Mouse (Mus musculus) liver, embryonic 11.5 days (tissue): ENCODE data around the gene U2af1. TPM values are rescaled to one million over a fixed set of nuclear protein-coding genes. Genes with fewer than 3 reads are reported as not detected.

Source experiments
- ATAC-seq: fragments of 200-750 bp; cut with Nextera tagmentation; replicated peaks from 2 replicates; pipeline ENCODE4 v1.8.0; 2017; ENCODE audit warnings: moderate number of reproducible peaks, mild to moderate bottlenecking, moderate TSS enrichment, moderate library complexity; ENCODE audit not compliant: low FRiP score
- DNase-seq: peaks from one replicate; pipeline ENCODE4 v3.0.0-alpha.2; 2017; ENCODE audit warnings: low spot score
- H3K27ac ChIP-seq: fragments of 300-500 bp; sonication (generic); 2 replicates; pipeline ENCODE4 v1.5.1; 2014; ENCODE audit warnings: mild to moderate bottlenecking, low read depth, low read length, control low read depth
- H3K27me3 ChIP-seq: fragments of 300-500 bp; sonication (generic); replicated peaks from 2 replicates; pipeline ENCODE4 v1.6.1; 2014; ENCODE audit warnings: low read length, mixed read lengths; ENCODE audit not compliant: control insufficient read depth, insufficient read depth
- H3K36me3 ChIP-seq: fragments of 300-500 bp; sonication (generic); 2 replicates; pipeline ENCODE4 v1.6.1; 2014; ENCODE audit warnings: mild to moderate bottlenecking, low read length, moderate library complexity, mixed read lengths; ENCODE audit not compliant: control insufficient read depth, insufficient read depth
- H3K4me1 ChIP-seq: fragments of 300-500 bp; sonication (generic); replicated peaks from 2 replicates; pipeline ENCODE4 v1.6.1; 2014; ENCODE audit warnings: low read length, mixed read lengths; ENCODE audit not compliant: control insufficient read depth, insufficient read depth
- H3K4me2 ChIP-seq: fragments of 300-500 bp; sonication (generic); 2 replicates; pipeline ENCODE4 v1.6.1; 2014; ENCODE audit warnings: mild to moderate bottlenecking, control low read depth, moderate library complexity
- H3K4me3 ChIP-seq: fragments of 300-500 bp; sonication (generic); 2 replicates; pipeline ENCODE4 v1.5.1; 2014; ENCODE audit warnings: low read depth, low read length, control low read depth
- H3K9ac ChIP-seq: fragments of 300-500 bp; sonication (generic); 2 replicates; pipeline ENCODE4 v1.6.1; 2014; ENCODE audit warnings: low read depth, low read length, control low read depth
- H3K9me3 ChIP-seq: fragments of 300-500 bp; sonication (generic); 2 replicates; pipeline ENCODE4 v1.6.1; 2016; ENCODE audit warnings: low read length, inconsistent platforms, mixed read lengths; ENCODE audit not compliant: control insufficient read depth
- WGBS: fragments of 180-500 bp; shearing (Covaris S2); extraction: QIAGEN DNeasy Blood & Tissue Kit; methylation state at CpG from one replicate; pipeline ENCODE4 v1.1.7; 2014; 5-methylcytosine and 5-hydroxymethylcytosine counted together
- polyA plus RNA-seq: library from polyadenylated mRNA; unstranded; fragments of >200 nt; fragmentation: Nextera tagmentation; extraction: Ambion mirVana; gene quantifications from 2 replicates; pipeline ENCODE4 v1.2.1, GENCODE M21; 2014

The U2af1 gene
- polyA plus RNA-seq, 1 experiment from 2014 or later, result 210 TPM

DNA sequence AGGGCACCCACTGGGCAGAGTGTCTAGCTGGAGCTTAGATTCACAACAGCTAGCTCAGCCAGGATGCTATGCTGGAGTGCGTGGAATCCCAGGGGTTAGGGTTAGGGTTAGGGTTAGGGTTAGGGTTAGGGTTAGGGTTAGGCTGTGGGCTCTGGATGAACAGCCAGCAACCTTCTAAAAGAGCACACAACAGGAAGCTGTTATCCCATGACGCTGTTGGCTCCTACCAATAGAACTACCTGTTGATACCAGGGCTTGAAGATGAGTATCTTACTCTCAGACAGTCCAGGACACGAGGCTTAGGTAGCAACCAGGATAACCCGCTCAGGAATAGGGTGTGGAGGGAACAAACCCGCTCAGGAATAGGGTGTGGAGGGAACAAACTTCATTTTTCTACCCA is 34.2 kb upstream of the U2af1 start:
- Histone ChIP-seq H3K9ac (no peak overlapping the region), H3K4me1 (peaks cover 8% of the 10 kb centered on the region; the same call in 1 of the 2 replicates), H3K36me3 (no peaks in the 10 kb centered on the region), H3K27me3 (no peaks in the 10 kb centered on the region; the same call in 1 of the 2 replicates), H3K27ac (no peak overlapping the region), H3K4me2 (peak overlapping the region; percentile 34; the same call in 1 of the 2 replicates), H3K9me3 (no peaks in the 10 kb centered on the region), H3K4me3 (no peak overlapping the region)
- DNase-seq (no peak), ATAC-seq (no peak)
- 34% methylated on average over 5 of the region's 5 CpGs for WGBS

DNA sequence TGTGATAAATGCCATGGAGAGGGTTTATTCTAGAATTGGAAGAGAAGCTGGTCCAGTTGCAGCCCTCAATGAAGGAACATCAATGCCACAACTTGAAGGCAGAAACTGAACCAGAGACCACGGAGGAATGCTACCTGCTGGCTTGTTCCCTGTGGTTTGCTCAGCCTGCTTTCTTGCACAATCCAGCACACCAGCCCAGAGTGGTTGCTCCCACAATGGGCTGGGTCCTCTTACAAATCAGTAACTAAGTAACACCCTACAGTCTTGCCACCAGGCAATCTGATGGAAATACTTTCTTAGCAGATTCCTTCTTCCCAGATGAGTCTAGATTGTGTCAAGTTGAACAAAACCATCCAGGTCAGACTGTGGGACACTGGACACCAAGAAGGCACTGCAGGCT is 30.9 kb upstream of the U2af1 start:
- H3K4me2 ChIP-seq, result no peak overlapping the region
- DNase-seq, result no peak
- H3K27me3 ChIP-seq, result no peaks in the 10 kb centered on the region; the same call in 1 of the 2 replicates
- H3K4me3 ChIP-seq, result no peak overlapping the region
- ATAC-seq, result no peak
- H3K9me3 ChIP-seq, result no peaks in the 10 kb centered on the region
- peaks cover 14% of the 10 kb centered on the region for H3K4me1 ChIP-seq
- no peak overlapping the region for H3K9ac ChIP-seq
- WGBS, result 50% methylated on average over 1 of the region's 1 CpGs
- H3K27ac ChIP-seq, result no peak overlapping the region
- no peaks in the 10 kb centered on the region for H3K36me3 ChIP-seq

DNA sequence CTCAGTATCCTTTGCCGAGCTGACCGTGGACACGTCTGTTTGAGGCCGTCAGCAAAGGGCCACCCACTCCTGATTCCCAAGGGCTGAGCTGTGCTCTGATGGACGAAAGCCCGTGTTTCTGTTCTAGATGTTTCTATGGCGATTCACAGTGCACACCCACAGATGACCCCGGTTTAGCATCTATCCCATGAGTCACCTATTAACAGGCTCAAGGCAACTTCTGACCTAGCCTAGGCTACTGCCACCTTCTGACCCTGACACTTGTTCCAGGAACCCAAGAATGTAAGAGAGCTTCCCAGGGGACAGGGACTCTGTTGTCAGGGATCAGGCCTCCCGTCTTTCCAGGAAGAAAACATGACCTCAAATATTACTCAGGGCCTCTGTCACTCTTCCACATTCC is 29.4 kb upstream of the U2af1 start:
- H3K9me3 ChIP-seq, result no peaks in the 10 kb centered on the region
- ATAC-seq (no peak), DNase-seq (no peak)
- H3K4me3 ChIP-seq, result no peak overlapping the region
- H3K4me2 ChIP-seq, result no peak overlapping the region
- H3K9ac ChIP-seq, result no peak overlapping the region
- peaks cover 9% of the 10 kb centered on the region; the same call in 1 of the 2 replicates for H3K4me1 ChIP-seq
- no peaks in the 10 kb centered on the region for H3K36me3 ChIP-seq
- H3K27ac ChIP-seq, result no peak overlapping the region
- 74% methylated on average over 9 of the region's 9 CpGs for WGBS
- no peaks in the 10 kb centered on the region; the same call in 1 of the 2 replicates for H3K27me3 ChIP-seq

DNA sequence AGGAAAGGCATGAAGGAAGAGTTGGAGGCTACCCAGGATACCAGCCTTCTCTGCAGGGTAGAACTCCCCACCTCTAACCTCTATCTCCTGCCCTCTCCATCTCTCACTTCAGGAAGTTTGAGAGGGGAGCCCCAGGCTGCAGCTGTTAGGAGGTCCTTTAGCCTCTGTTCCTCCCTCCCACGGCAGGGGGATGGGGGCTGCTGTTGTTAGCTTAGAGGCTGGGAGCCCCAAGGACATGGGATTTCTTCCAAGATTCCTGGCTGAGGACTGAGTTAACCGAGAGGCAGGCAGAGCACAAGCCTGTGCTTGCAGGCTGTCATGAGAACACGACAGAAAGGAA is 27.5 kb upstream of the U2af1 start:
- Histone ChIP-seq H3K9ac (no peak overlapping the region), H3K27me3 (no peaks in the 10 kb centered on the region; the same call in 1 of the 2 replicates), H3K27ac (peak overlapping the region; percentile 54), H3K9me3 (no peaks in the 10 kb centered on the region), H3K4me1 (peaks cover 6% of the 10 kb centered on the region; the same call in 1 of the 2 replicates), H3K36me3 (no peaks in the 10 kb centered on the region), H3K4me2 (no peak overlapping the region), H3K4me3 (no peak overlapping the region)
- 46% methylated on average over 3 of the region's 3 CpGs for WGBS
- ATAC-seq, result no peak
- no peak for DNase-seq

DNA sequence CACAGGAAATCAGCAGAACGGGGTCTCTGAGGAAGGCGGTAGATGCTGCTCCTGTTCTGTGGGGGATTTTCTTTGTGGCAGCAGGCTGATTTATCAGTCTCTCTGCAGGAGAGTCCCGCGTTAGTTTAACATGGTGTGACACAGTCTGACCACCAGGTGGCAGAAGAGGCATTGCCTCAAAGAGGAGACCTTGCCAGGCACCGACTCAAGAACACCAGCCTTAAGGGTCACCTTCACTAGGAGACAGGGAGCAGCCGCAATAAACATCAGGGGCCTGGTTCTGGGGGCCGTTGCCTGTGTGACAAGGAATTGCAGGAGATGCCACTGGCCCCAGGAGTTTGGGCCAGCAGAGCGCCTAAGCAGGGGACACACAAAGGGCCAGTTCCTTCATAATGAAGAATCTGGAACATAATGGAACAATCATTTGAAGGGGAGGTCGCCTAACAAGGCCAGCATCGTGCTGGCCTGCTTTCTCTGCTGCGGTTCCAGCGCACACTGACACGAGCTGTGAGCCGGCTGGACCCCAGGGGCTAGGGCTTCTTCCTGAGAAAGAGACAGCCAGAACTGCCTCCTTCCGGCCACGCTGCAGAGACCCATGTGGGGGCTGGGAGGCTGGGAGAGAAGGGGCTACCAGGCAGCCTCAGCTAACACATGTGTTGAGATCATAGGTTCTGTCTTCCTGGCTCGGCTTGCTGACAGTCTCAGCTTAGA is 27.0 kb upstream of the U2af1 start:
- H3K4me3 ChIP-seq, result no peak overlapping the region
- peak overlapping the region; percentile 54 for H3K27ac ChIP-seq
- DNase-seq (peak; percentile 74), ATAC-seq (0 out of 2 replicates have a peak, but pooled peaks have one; percentile 20)
- no peaks in the 10 kb centered on the region for H3K36me3 ChIP-seq
- peaks cover 6% of the 10 kb centered on the region; the same call in 1 of the 2 replicates for H3K4me1 ChIP-seq
- no peaks in the 10 kb centered on the region for H3K9me3 ChIP-seq
- H3K27me3 ChIP-seq, result no peaks in the 10 kb centered on the region
- H3K9ac ChIP-seq, result no peak overlapping the region
- WGBS, result 19% methylated on average over 17 of the region's 17 CpGs
- H3K4me2 ChIP-seq, result peak overlapping the region; percentile 19; the same call in 1 of the 2 replicates

DNA sequence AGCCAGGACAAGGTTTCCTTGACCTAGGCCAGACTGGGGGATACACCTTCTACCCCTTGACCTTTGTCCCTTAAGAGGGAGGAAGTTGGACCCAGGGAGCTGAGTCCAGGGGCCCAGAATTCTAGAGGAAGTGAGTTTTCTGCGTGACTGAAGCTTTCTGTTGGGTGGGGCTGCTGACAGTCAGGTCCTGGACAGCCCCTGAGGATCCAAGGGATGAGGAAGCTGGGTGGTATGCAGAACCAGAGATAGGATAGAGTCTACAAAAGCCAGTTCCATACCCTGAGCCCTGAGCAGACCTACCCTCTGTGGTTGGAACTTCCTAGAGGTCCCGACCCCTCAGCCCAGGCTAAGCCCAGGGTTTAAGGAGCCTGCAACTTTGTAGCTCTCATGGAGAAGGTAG is 21.8 kb upstream of the U2af1 start:
- Histone ChIP-seq H3K4me1 (no peaks in the 10 kb centered on the region), H3K27ac (no peak overlapping the region), H3K4me2 (no peak overlapping the region), H3K36me3 (no peaks in the 10 kb centered on the region), H3K9ac (no peak overlapping the region), H3K4me3 (no peak overlapping the region), H3K27me3 (peaks cover 5% of the 10 kb centered on the region; the same call in 1 of the 2 replicates), H3K9me3 (no peaks in the 10 kb centered on the region)
- ATAC-seq, result no peak
- no peak for DNase-seq
- WGBS, result 39% methylated on average over 2 of the region's 2 CpGs

DNA sequence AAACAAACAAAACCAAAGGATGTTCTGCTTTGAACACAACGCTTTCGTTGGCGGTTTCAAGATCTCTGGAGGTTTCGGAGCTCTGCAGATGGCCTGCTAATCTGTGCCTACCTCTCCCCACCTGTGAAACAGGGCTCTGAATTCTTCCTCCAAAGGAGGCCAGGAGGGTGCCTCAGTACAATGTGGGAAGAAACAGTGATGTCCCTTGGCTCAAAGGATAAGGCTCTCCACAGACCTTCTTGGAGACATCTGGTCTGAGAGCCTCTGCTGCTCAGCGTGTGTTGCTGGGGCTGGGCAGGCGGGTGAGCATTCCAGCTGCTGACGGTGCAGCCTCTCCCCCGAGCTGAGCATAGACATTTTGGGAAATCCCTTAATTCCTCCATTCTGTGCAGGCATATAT is 18.8 kb upstream of the U2af1 start, which contains the start of gene Cryaa:
Gene Cryaa (plus strand): TSS at position 301 of the 400 bp plus-strand sequence.
- DNase-seq, result no peak
- ATAC-seq, result no peak
- Histone ChIP-seq H3K4me1 (no peaks in the 10 kb centered on the region), H3K36me3 (no peaks in the 10 kb centered on the region), H3K9ac (no peak within 1 kb of the TSS), H3K4me2 (no peak within 1 kb of the TSS), H3K9me3 (no peaks in the 10 kb centered on the region), H3K27me3 (peaks cover 5% of the 10 kb centered on the region; the same call in 1 of the 2 replicates), H3K27ac (no peak within 1 kb of the TSS), H3K4me3 (no peak within 1 kb of the TSS)
- WGBS, result 74% methylated on average over 8 of the region's 8 CpGs

DNA sequence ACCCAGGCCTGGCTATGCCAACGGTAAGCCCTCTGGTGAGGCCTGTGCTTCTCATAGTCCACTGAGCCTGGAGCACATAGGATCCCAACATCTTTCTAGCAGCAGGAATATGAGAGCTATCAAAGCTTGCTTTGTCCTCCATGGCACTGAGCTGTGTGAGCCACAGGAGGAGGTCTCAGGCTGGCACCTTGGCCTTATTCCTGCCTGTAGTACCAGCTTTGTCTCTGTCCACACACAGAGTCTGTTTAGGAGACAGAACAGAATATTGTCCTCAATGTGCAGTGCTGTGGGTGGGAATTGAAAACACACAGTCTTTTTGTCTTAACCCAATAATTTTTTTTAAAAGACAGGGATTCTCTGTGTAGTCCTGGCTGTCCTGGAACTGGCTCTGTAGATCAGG is 15.7 kb upstream of the U2af1 start:
- H3K36me3 ChIP-seq, result no peaks in the 10 kb centered on the region
- H3K4me2 ChIP-seq, result no peak overlapping the region
- DNase-seq, result no peak
- no peak overlapping the region for H3K9ac ChIP-seq
- ATAC-seq, result no peak
- WGBS, result 63% methylated on average over 1 of the region's 1 CpGs
- H3K27me3 ChIP-seq, result peaks cover 5% of the 10 kb centered on the region; the same call in 1 of the 2 replicates
- H3K27ac ChIP-seq, result no peak overlapping the region
- H3K4me1 ChIP-seq, result no peaks in the 10 kb centered on the region
- H3K9me3 ChIP-seq, result no peaks in the 10 kb centered on the region
- no peak overlapping the region for H3K4me3 ChIP-seq

DNA sequence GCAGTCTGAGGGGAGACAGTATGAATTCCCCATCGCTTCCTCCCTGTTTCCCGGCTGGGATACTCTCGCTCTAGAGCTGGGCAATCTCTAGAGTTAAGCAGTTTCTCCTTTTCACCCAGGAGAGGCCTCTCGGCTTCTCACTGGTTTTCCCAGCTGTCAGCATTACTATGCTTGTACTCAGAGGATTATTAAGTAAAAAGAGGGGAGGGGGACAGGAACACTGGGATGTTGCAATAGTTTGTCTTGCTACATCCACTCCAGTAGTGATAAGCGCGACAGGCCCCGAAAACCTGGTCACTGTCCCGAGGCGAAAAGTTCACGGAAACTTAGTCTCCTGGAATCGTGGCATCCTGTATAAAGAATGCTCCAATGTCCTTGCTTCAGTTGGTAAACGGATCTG is 13.6 kb upstream of the U2af1 start:
- no peaks in the 10 kb centered on the region; the same call in 1 of the 2 replicates for H3K27me3 ChIP-seq
- no peaks in the 10 kb centered on the region for H3K4me1 ChIP-seq
- ATAC-seq (no peak), DNase-seq (no peak)
- H3K9me3 ChIP-seq, result no peaks in the 10 kb centered on the region
- no peak overlapping the region for H3K4me2 ChIP-seq
- 70% methylated on average over 12 of the region's 12 CpGs for WGBS
- H3K9ac ChIP-seq, result no peak overlapping the region
- H3K4me3 ChIP-seq, result no peak overlapping the region
- no peak overlapping the region for H3K27ac ChIP-seq
- no peaks in the 10 kb centered on the region for H3K36me3 ChIP-seq
